Mouse (Mus musculus) urinary bladder, adult 2 months (tissue): ENCODE results near the gene Mbnl1. TPM values are rescaled to one million over a fixed set of nuclear protein-coding genes. Genes with fewer than 3 reads are reported as not detected.

Experiments
- DNase-seq: peaks from one replicate; pipeline ENCODE4 v3.0.0; 2022; ENCODE audit warnings: low spot score
- polyA plus RNA-seq: library from polyadenylated mRNA; depleted of rRNA; stranded (reverse); fragments of >200 nt; gene quantifications from 2 replicates; pipeline ENCODE4 v1.2.3, GENCODE M21; 2012

Mbnl1 gene
- polyA plus RNA-seq, 1 experiment: 86.2 TPM

- DNase-seq: no peak
Measured at GRCm38 (mm10) chr3:60517234-60517787, 44.7 kb downstream of the Mbnl1 start.

GRCm38 (mm10) chr3:60519337-60519736, 46.7 kb downstream of the Mbnl1 start:
- DNase-seq: no peak

- DNase-seq: no peak
Measured at GRCm38 (mm10) chr3:60524127-60524526, 51.5 kb downstream of the Mbnl1 start.

- DNase-seq: no peak
Measured at GRCm38 (mm10) chr3:60531286-60531685, 58.7 kb downstream of the Mbnl1 start.

- no peak for DNase-seq
Measured at GRCm38 (mm10) chr3:60531826-60532225, 59.2 kb downstream of the Mbnl1 start.

- no peak for DNase-seq
Measured at GRCm38 (mm10) chr3:60535224-60535623, 62.6 kb downstream of the Mbnl1 start.

- no peak for DNase-seq
Measured at GRCm38 (mm10) chr3:60537063-60537462, 64.4 kb downstream of the Mbnl1 start.

GRCm38 (mm10) chr3:60538214-60538971, 65.8 kb downstream of the Mbnl1 start:
- no peak for DNase-seq

- no peak for DNase-seq
Measured at GRCm38 (mm10) chr3:60541121-60541520, 68.5 kb downstream of the Mbnl1 start.

- DNase-seq: no peak
Measured at GRCm38 (mm10) chr3:60546196-60546595, 73.6 kb downstream of the Mbnl1 start.

- DNase-seq: no peak
Measured at GRCm38 (mm10) chr3:60546904-60547303, 74.3 kb downstream of the Mbnl1 start.

GRCm38 (mm10) chr3:60550492-60550891, 77.9 kb downstream of the Mbnl1 start:
- no peak for DNase-seq

- DNase-seq: no peak
Measured at GRCm38 (mm10) chr3:60551650-60552049, 79.0 kb downstream of the Mbnl1 start.

- no peak for DNase-seq
Measured at GRCm38 (mm10) chr3:60553011-60553410, 80.4 kb downstream of the Mbnl1 start.

- no peak for DNase-seq
Measured at GRCm38 (mm10) chr3:60556596-60556995, 84.0 kb downstream of the Mbnl1 start.

GRCm38 (mm10) chr3:60558252-60558862, 85.7 kb downstream of the Mbnl1 start:
- no peak for DNase-seq

- DNase-seq: no peak
Measured at GRCm38 (mm10) chr3:60559762-60560161, 87.1 kb downstream of the Mbnl1 start.

- no peak for DNase-seq
Measured at GRCm38 (mm10) chr3:60563529-60564243, 91.1 kb downstream of the Mbnl1 start.

- no peak for DNase-seq
Measured at GRCm38 (mm10) chr3:60564244-60564643, 91.6 kb downstream of the Mbnl1 start.

- no peak for DNase-seq
Measured at GRCm38 (mm10) chr3:60565204-60565603, 92.6 kb downstream of the Mbnl1 start.

GRCm38 (mm10) chr3:60565950-60566349, 93.3 kb downstream of the Mbnl1 start:
- no peak for DNase-seq

GRCm38 (mm10) chr3:60568171-60568684, 95.6 kb downstream of the Mbnl1 start:
- DNase-seq: no peak
